Mouse (Mus musculus) lung, embryonic 16.5 days (tissue): ENCODE measurements around the gene Adcy7. TPM values are rescaled to one million over a fixed set of nuclear protein-coding genes. Genes with fewer than 3 reads are reported as not detected.

Experiments
- ATAC-seq: fragments of 200-750 bp; cut with Nextera tagmentation; 2 replicates; pipeline ENCODE4 v1.8.0; 2017; ENCODE audit warnings: low read depth, mild to moderate bottlenecking, moderate library complexity
- H3K27ac ChIP-seq: fragments of 300-500 bp; sonication (generic); 2 replicates; pipeline ENCODE4 v1.5.1; 2014; ENCODE audit warnings: mild to moderate bottlenecking, control low read depth, low read length
- H3K27me3 ChIP-seq: fragments of 300-500 bp; sonication (generic); 2 replicates; pipeline ENCODE4 v1.6.1; 2014; ENCODE audit warnings: low read depth, low read length, mixed read lengths; ENCODE audit not compliant: control insufficient read depth, insufficient read depth
- H3K36me3 ChIP-seq: fragments of 300-500 bp; sonication (generic); 2 replicates; pipeline ENCODE4 v1.6.1; 2014; ENCODE audit warnings: low read length; ENCODE audit not compliant: control insufficient read depth, insufficient read depth
- H3K4me1 ChIP-seq: fragments of 300-500 bp; sonication (generic); replicated peaks from 2 replicates; pipeline ENCODE4 v1.6.1; 2014; ENCODE audit warnings: low read length, mixed read lengths; ENCODE audit not compliant: control insufficient read depth, insufficient read depth
- H3K4me2 ChIP-seq: fragments of 300-500 bp; sonication (generic); 2 replicates; pipeline ENCODE4 v1.6.1; 2014; ENCODE audit warnings: low read depth, low read length, control low read depth
- H3K4me3 ChIP-seq: fragments of 300-500 bp; sonication (generic); 2 replicates; pipeline ENCODE4 v1.5.1; 2014; ENCODE audit warnings: mild to moderate bottlenecking, low read length, control low read depth
- H3K9ac ChIP-seq: fragments of 300-500 bp; sonication (generic); 2 replicates; pipeline ENCODE4 v1.6.1; 2014; ENCODE audit warnings: low read length, control low read depth
- H3K9me3 ChIP-seq: fragments of 300-500 bp; sonication (generic); 2 replicates; pipeline ENCODE4 v1.6.1; 2016; ENCODE audit warnings: low read length; ENCODE audit not compliant: control insufficient read depth
- WGBS: fragments of 180-500 bp; shearing (Covaris S2); extraction: QIAGEN DNeasy Blood & Tissue Kit; methylation state at CpG from one replicate; pipeline ENCODE4 v1.1.7; 2014; 5-methylcytosine and 5-hydroxymethylcytosine counted together
- polyA plus RNA-seq: library from polyadenylated mRNA; unstranded; fragments of >200 nt; fragmentation: Nextera tagmentation; extraction: Ambion mirVana; gene quantifications from 2 replicates; pipeline ENCODE4 v1.2.1, GENCODE M21; 2015

Adcy7 gene
- polyA plus RNA-seq, 1 experiment from 2014 or later, result 13.4 TPM

DNA sequence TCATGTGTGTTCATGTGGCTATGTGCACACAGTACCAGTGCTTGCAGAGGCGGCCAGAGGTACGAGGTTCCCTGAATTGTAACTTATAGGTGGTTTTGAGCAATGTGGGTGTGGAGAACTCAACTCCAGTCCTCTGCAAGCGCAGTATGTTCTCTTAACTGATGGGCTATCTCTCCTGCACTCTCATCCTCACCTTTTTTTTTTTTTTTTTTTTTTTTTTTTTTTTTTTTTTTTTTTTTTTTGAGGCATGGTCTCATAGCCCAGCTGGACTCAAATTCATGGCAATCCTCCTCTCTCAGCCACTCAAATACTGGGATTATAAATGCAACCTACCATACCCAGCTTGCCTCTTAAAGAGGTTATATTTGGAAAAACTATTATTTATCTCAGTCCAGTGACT, 58.6 kb downstream of the Adcy7 start:
- H3K36me3 ChIP-seq, result peaks cover 48% of the 10 kb centered on the region
- H3K27ac ChIP-seq, result no peak overlapping the region
- H3K4me1 ChIP-seq, result peaks cover under 1% of the 10 kb centered on the region
- H3K9ac ChIP-seq, result no peak overlapping the region
- ATAC-seq, result no peak
- H3K27me3 ChIP-seq, result no peaks in the 10 kb centered on the region
- H3K4me3 ChIP-seq, result no peak overlapping the region
- no peak overlapping the region for H3K4me2 ChIP-seq
- no peaks in the 10 kb centered on the region for H3K9me3 ChIP-seq
- WGBS, result 87% methylated on average over 3 of the region's 3 CpGs

DNA sequence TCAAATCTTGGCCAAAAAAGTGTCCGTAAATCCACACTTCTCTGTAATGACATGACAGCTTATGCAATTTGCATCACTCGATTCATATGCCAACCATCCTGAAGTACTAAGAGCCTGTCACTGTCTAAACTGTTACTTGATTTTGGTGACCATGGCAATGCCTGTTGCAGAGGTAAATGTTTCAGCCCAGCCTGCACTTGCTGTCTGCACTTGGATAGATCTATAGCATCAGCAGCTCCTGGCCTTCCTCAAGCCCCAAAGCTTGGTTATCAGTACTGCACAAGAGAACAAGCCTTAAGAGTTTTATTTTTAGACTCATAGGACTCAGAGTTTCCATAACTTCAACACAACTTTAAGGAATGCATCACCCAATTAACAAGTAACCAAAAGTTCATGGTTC, 62.2 kb downstream of the Adcy7 start:
- WGBS, result 84% methylated on average over 2 of the region's 2 CpGs
- Histone ChIP-seq H3K9ac (no peak overlapping the region), H3K4me1 (0 out of 2 replicates have a peak, but pooled peaks cover under 1% of the 10 kb centered on the region), H3K9me3 (no peaks in the 10 kb centered on the region), H3K4me3 (no peak overlapping the region), H3K36me3 (peaks cover 51% of the 10 kb centered on the region), H3K27me3 (no peaks in the 10 kb centered on the region), H3K4me2 (no peak overlapping the region), H3K27ac (no peak overlapping the region)
- ATAC-seq, result 0 out of 2 replicates have a peak, but pooled peaks have one; percentile 38

DNA sequence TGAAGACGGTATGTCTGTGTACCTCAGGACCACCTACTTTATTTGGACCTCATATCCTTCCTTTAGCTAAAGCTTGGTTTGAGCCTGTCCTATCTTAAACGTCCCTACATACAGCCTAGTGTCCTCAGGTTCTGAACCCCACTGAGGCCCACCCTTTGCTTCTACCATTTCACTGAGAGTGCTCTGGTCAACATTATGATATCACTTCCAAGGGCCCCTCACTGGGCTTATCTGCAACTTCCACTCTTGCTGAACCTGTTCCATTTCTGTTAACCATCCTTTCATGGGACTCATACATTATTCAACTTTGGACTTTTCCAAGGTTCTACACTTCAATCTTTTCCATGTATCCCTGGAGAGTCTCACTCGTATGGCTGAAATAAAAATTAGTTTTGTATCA, 62.8 kb downstream of the Adcy7 start:
- no peak overlapping the region for H3K4me2 ChIP-seq
- no peak overlapping the region for H3K4me3 ChIP-seq
- no peak for ATAC-seq
- 74% methylated on average over 3 of the region's 3 CpGs for WGBS
- H3K4me1 ChIP-seq, result 0 out of 2 replicates have a peak, but pooled peaks cover 2% of the 10 kb centered on the region
- H3K27me3 ChIP-seq, result no peaks in the 10 kb centered on the region
- H3K27ac ChIP-seq, result no peak overlapping the region; the same call in 1 of the 2 replicates
- no peak overlapping the region for H3K9ac ChIP-seq
- no peaks in the 10 kb centered on the region for H3K9me3 ChIP-seq
- H3K36me3 ChIP-seq, result peaks cover 51% of the 10 kb centered on the region

DNA sequence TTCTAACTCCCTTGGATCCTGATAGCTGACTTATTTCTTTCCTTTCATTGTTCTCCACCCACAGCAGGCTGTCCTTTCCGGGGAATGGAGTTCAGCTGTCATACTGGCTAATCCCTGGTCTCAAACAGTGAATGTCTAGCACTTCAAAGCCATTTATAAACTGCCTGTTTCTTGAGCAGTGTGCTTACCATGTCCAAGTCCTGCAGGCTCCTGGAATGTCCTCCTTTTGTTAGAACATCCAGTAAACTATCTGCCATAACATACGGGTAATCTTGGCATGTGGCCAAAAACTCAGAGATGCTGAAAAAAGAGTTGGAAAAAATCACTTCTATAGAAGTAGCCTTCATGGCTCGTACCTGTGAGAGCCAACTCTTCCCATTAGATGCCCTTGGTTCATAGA, 67.0 kb downstream of the Adcy7 start:
- WGBS, result 33% methylated on average over 3 of the region's 3 CpGs
- no peaks in the 10 kb centered on the region for H3K27me3 ChIP-seq
- no peak overlapping the region for H3K4me3 ChIP-seq
- no peak for ATAC-seq
- no peak overlapping the region for H3K27ac ChIP-seq
- H3K4me2 ChIP-seq, result no peak overlapping the region
- no peaks in the 10 kb centered on the region for H3K9me3 ChIP-seq
- 0 out of 2 replicates have a peak, but pooled peaks cover 2% of the 10 kb centered on the region for H3K4me1 ChIP-seq
- H3K36me3 ChIP-seq, result peaks cover 52% of the 10 kb centered on the region
- no peak overlapping the region for H3K9ac ChIP-seq

DNA sequence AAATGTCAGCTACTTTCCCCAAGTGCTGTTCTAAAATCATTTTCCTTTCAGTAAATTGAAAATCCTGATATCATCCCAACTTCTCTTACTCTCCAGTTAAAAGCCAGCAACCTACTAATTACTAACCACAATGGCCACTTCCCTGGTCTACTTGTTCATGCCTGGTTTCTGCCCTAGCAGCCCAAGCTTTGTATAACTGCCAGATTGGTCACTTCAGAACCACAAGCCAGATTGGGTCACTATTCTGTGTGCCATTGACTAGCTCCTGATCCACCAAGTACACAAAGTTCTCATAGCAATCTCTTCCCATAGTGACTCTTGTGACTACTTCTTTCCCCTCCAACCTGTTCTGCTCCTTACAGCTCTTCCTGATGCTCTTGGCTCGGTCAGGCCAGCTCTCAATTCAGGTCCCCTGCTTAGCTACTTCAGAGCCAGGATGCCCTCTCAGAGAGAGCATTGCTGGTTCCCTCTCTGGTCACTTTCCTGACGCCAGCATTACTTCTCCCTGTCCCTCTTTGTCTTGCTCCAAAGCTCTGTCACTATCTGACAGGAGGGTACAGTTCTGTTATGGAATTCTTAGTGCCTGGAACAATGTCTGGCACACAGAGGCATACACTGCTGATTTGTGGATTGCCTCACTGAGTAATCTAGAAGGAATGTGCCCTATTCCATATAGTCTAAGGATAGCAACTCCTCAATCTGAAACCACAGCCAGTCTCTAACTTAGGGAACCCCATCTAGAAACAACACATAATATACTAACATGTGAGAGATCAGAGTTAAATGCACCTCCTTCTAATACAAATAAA, 67.9 kb downstream of the Adcy7 start:
- Histone ChIP-seq H3K27ac (0 out of 2 replicates have a peak overlapping the region, but pooled peaks have one; percentile 25), H3K36me3 (peaks cover 58% of the 10 kb centered on the region), H3K4me2 (no peak overlapping the region), H3K4me3 (no peak overlapping the region), H3K9ac (no peak overlapping the region), H3K27me3 (no peaks in the 10 kb centered on the region), H3K9me3 (no peaks in the 10 kb centered on the region), H3K4me1 (0 out of 2 replicates have a peak, but pooled peaks cover 2% of the 10 kb centered on the region)
- ATAC-seq, result no peak
- WGBS, result 70% methylated on average over 2 of the region's 2 CpGs

DNA sequence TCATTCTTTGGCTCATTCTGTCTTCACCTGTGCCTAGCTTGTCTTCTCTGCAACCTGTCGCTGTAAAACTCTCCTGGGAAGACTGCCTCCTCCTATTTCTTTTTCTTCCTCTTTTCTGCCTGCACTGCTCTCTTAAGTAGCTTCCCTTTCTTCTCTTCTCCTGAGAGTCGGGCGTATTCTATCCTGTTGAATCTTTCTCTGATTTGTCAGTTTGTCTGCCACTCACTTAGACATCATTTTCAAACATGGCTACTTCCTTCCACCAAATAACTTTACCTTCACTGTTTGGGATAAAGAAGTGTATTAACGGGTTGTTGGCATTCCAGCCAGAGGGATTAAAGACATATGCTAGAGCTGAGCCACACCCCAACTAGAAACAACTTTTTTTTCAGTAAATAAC, 69.8 kb downstream of the Adcy7 start:
- H3K9me3 ChIP-seq, result no peaks in the 10 kb centered on the region
- H3K4me1 ChIP-seq, result 0 out of 2 replicates have a peak, but pooled peaks cover 2% of the 10 kb centered on the region
- H3K9ac ChIP-seq, result no peak overlapping the region
- H3K4me2 ChIP-seq, result no peak overlapping the region
- H3K36me3 ChIP-seq, result peaks cover 63% of the 10 kb centered on the region
- ATAC-seq, result no peak
- 85% methylated on average over 4 of the region's 4 CpGs for WGBS
- H3K27ac ChIP-seq, result no peak overlapping the region
- H3K27me3 ChIP-seq, result no peaks in the 10 kb centered on the region
- H3K4me3 ChIP-seq, result no peak overlapping the region

DNA sequence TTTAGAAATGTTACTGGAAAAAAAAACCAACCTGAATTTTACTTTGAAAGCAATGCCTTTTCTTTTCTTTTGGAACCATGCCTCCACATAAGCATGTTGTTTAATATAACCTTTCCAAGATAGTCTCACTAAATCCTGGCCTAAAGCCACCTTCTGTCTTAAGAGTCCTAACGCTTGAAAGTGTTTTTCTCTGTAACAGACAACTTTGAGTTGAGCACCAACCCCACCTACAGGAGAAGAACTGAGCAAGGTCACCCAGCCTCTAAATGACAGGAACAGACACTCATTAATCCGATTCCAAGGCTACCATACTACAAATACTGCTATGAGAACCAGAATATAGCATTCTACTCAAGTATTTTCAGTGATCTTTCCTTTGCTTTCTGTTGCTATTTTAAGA, 76.8 kb downstream of the Adcy7 start:
- 45% methylated on average over 2 of the region's 2 CpGs for WGBS
- no peak overlapping the region for H3K27ac ChIP-seq
- H3K27me3 ChIP-seq, result no peaks in the 10 kb centered on the region

DNA sequence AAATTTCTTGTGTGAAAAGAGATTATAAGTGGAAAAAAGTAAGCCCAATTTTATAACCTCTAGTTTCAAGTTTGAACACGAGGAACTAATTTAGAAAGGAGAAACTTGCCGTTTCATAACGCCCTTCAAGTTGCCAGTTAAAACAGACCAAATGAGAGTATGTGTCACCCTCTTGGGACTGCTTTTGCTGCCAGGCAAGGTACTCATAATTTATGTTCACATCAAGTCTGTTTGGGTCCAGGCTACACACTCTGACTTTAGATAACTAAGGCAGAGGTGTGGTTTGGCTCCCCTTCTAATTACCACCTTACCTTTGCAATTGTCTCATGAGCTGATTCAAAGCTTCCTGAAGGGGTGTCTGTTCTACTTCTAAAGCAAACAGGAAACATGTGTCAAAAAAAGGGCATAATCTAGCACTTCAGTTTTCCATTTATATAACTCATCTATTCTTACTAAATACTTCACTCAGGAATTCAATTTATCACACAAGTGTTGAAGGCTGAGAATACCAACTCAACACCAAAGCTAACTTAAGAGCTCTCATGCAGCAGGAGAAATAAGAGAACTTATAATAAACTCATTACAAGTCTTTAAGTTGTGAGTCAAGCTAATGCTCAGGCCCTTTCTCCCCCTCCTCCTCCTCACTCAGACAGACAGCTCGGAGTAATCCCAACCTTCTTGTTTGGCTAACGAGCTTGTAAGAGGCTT, 85.2 kb downstream of the Adcy7 start:
- WGBS, result 60% methylated on average over 5 of the region's 5 CpGs

More for the DNA sequence above, 76.8 kb downstream of the Adcy7 start:
- ATAC-seq, result no peak
- H3K4me3 ChIP-seq, result no peak overlapping the region
- no peaks in the 10 kb centered on the region for H3K4me1 ChIP-seq
- H3K36me3 ChIP-seq, result peaks cover 64% of the 10 kb centered on the region
- no peak overlapping the region for H3K4me2 ChIP-seq
- H3K9ac ChIP-seq, result no peak overlapping the region
- H3K9me3 ChIP-seq, result no peaks in the 10 kb centered on the region

DNA sequence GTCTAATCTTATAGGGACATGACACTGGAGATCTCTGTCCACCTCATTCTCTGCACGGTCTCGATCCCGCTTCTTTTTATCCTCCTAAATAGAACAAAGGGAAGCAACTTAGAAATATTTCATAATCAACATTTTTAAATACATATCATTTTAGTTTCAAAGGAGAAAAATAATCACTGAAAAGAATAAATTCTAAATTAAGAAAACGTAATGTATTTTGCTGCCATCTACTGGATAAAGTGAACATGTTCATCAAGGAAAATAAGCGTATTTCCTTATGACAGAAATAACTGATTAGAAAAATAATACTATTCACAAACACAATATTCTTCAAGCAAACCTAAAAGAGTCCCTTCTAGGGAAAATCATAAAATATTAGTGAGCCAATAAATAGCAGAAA, 85.7 kb downstream of the Adcy7 start:
- no peak for ATAC-seq
- Histone ChIP-seq H3K27me3 (no peaks in the 10 kb centered on the region), H3K27ac (peak overlapping the region; percentile 40; the same call in 1 of the 2 replicates), H3K4me1 (peaks cover 26% of the 10 kb centered on the region), H3K9me3 (no peaks in the 10 kb centered on the region), H3K4me3 (no peak overlapping the region), H3K4me2 (no peak overlapping the region), H3K9ac (no peak overlapping the region), H3K36me3 (peaks cover 43% of the 10 kb centered on the region)
- WGBS, result 66% methylated on average over 5 of the region's 5 CpGs

More for the DNA sequence above, 85.2 kb downstream of the Adcy7 start:
- no peak for ATAC-seq
- H3K36me3 ChIP-seq, result peaks cover 46% of the 10 kb centered on the region
- no peaks in the 10 kb centered on the region for H3K27me3 ChIP-seq
- H3K4me1 ChIP-seq, result peaks cover 21% of the 10 kb centered on the region
- no peak overlapping the region for H3K9ac ChIP-seq
- no peak overlapping the region for H3K4me3 ChIP-seq
- no peak overlapping the region for H3K4me2 ChIP-seq
- H3K27ac ChIP-seq, result peak overlapping the region; percentile 40; the same call in 1 of the 2 replicates
- H3K9me3 ChIP-seq, result no peaks in the 10 kb centered on the region
